Mouse (Mus musculus): Measurements from ENCODE around the gene Wbp4. TPM values are rescaled to one million over a fixed set of nuclear protein-coding genes. Genes with fewer than 3 reads are reported as not detected.
"Not testable (repeated sequence)": the region's sequence is repeated elsewhere in the genome, so short reads cannot be mapped to it uniquely, and the experiment has no call there.

Wbp4 gene
- polyA plus RNA-seq (2015; fragmentation: Nextera tagmentation; extraction: Ambion mirVana) = 40.1 and 43.1 TPM in 2 replicates

DNA sequence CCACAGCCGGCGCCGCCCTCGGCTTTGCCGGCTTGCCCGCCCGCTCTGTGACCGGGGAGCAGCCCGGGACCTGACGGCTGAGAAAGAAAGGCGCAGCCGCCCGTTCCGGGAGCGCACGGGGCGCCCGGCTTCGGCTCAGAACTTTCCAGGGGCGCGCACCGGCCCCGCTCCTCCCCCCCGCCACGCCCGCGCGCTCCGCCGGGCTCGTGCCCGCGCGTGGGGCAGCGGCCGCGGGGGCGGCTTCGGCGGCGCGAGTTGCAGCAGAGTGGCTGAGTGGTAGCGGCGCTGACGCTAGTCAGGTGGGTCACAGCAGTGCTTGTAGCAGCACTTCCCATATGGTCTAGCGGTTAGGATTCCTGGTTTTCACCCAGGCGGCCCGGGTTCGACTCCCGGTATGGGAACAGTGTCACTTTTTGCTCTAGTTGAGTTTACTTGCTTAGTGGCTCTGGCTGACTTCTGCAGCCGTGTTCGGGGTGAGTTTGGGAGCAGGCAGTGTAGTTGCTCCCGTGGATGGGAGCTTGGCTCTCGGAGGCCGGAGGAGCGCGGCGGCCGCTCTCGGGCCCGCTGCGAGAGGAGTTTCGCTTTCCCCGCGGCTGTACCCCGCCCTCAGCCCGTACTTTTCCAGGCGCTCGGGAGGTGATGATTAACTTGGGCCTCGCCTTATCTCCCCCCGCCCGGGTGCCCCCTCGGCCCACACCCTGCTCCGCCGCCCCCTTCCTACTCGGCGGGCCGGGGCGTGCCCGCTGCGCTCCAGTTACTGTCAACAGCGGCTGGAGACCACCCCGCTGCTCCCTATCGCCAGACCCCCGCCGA is at the start of gene Wbp4:
Gene Wbp4, minus strand, starts transcription at position 182 of the 813 bp plus-strand sequence.
- peak within 1 kb of the TSS; percentile 67 for H3K4me2 ChIP-seq
- peaks cover 6% of the 10 kb centered on the region for H3K36me3 ChIP-seq

DNA sequence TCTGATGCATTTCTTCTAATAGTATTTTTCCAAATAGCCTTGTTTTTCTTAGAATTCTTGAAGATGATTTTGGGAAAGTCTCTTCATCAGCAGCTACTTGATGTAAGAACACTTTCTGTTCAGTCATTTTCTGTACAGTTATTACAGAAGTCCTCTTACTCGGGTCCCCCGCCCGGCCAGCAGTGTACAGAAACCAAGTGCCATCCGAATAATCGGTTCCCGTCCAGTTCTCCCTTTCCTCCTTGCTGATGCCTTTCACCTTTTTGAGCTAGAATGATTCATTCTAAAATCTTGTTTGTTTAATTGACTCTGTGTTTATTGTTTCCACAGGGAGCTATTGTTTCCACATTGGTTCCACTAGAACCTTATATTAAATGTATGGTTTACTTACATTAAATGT is 49.4 kb upstream of the Wbp4 start:
- WGBS = 88% methylated on average over 6 of the region's 6 CpGs
- Histone ChIP-seq H3K4me2 (no peak overlapping the region), H3K4me1 (replicated peaks) (no peaks in the 10 kb centered on the region), H3K27me3 (no peaks in the 10 kb centered on the region), H3K36me3 (no peaks in the 10 kb centered on the region), H3K9me3 (no peaks in the 10 kb centered on the region), H3K9ac (no peak overlapping the region), H3K4me3 (no peak overlapping the region), H3K27ac (replicated peaks) (no peak overlapping the region)
- ATAC-seq (ENCODE audit: low FRiP score, low read depth) = no peak

More for the DNA sequence above, at the start of gene Wbp4:
- H3K9ac ChIP-seq = peak within 1 kb of the TSS; percentile 97
- H3K27me3 ChIP-seq = no peaks in the 10 kb centered on the region
- peak within 1 kb of the TSS; percentile 83 for H3K4me3 ChIP-seq
- H3K27ac ChIP-seq (replicated peaks) = peak within 1 kb of the TSS; percentile 99
- WGBS = 0% methylated on average over 65 of the region's 86 CpGs
- H3K9me3 ChIP-seq = no peaks in the 10 kb centered on the region
- peak; percentile 95 for ATAC-seq (ENCODE audit: low FRiP score, low read depth)
- peaks cover 32% of the 10 kb centered on the region for H3K4me1 ChIP-seq (replicated peaks)

DNA sequence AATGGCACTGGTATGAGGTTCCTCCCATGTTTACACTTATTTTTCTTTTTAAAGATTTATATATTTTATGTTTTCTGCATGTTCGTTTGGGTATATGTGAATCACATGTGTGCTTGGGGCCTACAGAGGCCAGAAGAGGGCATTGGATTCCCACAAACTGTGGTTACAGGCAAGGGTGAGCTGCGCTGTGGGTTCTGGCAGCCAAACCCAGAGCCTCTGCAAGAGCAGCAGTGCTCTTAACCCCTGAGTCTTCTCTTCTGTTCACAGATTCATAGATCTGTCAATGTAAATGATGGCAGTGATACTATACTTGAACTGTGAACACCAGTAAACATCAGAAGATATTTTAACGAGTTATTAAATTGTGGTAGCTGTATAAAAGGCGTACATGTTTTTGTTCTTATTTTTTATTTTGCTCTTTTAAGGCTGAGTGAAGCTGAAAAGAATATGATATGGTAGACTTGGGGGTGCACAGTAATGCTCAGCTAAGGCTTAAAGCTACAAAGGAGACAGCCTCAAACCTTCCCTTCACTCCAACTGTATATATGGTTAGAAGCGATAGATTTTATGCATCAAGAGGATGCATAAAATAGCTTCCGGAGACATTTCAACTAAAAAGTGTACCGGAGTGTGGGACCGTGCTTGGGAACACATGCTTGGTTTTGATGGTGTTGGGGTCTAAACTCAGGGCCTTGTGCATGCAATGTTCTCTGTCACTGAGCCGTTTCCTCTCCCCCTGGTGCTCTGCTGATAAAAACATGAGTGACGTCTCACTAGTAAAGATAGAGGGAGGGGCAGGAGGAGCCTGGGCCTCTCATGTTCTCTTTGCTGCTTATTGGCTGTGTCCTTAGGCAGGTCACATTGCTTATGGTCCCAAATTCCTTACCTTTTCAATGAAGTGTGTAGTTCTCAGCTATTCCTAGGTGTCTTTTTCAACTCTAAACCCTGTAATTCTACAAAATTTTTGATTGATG is 48.5 kb upstream of the Wbp4 start:
- no peak overlapping the region for H3K4me3 ChIP-seq
- no peaks in the 10 kb centered on the region for H3K27me3 ChIP-seq
- no peak for ATAC-seq (ENCODE audit: low FRiP score, low read depth)
- no peak overlapping the region for H3K4me2 ChIP-seq
- H3K9me3 ChIP-seq = no peaks in the 10 kb centered on the region
- H3K9ac ChIP-seq = no peak overlapping the region
- H3K4me1 ChIP-seq (replicated peaks) = no peaks in the 10 kb centered on the region
- no peak overlapping the region for H3K27ac ChIP-seq (replicated peaks)
- no peaks in the 10 kb centered on the region for H3K36me3 ChIP-seq
- WGBS = 87% methylated on average over 10 of the region's 10 CpGs

DNA sequence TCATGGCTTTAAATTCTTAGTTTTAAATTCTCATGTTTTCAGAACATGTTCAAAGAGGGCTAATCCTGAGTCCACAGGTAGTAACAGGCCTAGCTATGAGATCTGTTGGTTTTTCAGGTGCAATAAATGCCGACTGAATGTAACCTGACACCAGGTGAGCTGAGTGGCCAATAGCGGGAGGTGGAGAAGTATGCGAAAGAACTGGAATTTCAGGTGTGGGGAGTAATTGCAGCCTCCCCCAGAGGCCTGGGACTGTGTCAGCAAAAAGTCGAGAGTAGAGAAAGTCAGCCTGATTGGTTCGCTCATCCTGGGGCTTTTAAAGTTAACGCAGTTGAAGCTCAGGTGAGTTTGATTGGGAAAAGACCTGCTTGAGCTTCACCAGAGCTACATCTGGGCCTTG is 46.4 kb upstream of the Wbp4 start:
- H3K9me3 ChIP-seq = no peaks in the 10 kb centered on the region
- WGBS = 69% methylated on average over 6 of the region's 6 CpGs
- no peak for ATAC-seq (ENCODE audit: low FRiP score, low read depth)

DNA sequence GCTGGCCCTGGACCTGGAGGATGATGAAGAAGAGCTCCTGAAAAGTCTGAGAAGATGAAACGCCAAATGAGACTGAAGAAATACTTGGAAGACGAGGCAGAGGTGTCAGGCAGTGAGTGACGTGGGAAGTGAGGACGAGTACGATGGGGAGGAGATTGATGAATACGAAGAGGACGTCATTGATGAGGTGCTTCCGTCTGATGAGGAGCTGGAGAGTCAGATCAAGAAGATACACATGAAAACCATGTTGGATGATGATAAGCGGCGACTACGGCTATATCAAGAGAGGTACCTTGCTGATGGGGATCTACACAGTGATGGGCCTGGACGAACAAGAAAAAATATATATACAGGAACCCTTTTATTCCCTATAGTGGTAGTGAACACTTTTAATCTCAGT is 44.8 kb upstream of the Wbp4 start:
- H3K4me2 ChIP-seq; H3K4me3 ChIP-seq; ATAC-seq (ENCODE audit: low FRiP score, low read depth); H3K9me3 ChIP-seq; H3K9ac ChIP-seq; H3K36me3 ChIP-seq; H3K27me3 ChIP-seq; H3K4me1 ChIP-seq (replicated peaks); H3K27ac ChIP-seq (replicated peaks): not testable (repeated sequence)
- WGBS = 93% methylated on average over 12 of the region's 12 CpGs

More for the DNA sequence above, 46.4 kb upstream of the Wbp4 start:
- no peak overlapping the region for H3K4me2 ChIP-seq
- H3K27me3 ChIP-seq = no peaks in the 10 kb centered on the region
- no peak overlapping the region for H3K4me3 ChIP-seq
- no peaks in the 10 kb centered on the region for H3K36me3 ChIP-seq
- no peaks in the 10 kb centered on the region for H3K4me1 ChIP-seq (replicated peaks)
- no peak overlapping the region for H3K27ac ChIP-seq (replicated peaks)
- H3K9ac ChIP-seq = no peak overlapping the region

DNA sequence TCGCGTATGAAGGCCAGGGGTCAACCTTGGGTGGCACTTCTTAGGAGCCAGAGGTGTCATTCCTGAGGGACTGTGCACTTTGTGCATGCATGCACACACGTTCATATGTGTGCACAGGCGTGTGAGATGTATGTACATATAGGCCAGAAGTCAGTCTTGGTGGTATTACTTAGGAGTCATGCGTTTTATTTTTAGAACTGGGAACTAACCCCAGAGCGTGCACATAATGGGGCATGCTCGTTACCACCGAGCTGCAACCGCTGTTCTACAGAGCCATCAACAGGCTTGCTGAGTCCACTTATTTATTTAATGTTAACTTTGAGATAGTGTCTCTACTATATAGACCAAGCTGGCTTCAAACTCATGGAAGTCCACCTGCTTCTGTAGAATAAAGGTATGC is 41.1 kb upstream of the Wbp4 start:
- WGBS = 94% methylated on average over 9 of the region's 9 CpGs

DNA sequence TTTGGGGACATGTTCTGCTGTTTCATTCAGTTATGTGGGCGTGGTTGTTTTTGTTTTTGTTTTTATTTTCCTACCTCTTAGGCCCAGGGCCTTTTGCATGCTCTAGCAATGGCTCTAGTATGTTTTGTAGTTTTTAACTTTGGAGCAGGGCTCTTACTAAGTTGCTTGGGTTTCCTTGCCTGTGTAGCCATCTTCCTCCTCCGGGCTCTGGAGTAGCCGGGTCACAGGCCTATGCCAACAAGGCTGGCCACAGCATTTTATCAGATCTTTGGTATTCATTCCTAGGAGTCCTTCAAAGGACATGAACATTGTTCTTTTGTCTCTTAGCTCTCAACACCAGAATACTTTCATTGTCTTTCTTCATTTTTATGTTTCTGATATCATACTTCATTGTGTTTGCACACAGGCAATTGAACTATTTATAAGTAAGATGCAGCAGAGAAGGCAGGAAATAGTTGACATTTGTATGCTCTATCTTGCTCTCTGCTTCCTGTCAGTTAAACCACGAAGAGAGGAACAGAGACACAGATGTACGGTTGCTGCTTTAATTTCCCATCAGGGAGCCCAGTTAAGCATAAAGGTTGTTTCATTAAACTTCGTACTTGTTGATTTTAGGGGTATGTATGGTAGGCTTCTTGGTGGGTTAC is 40.3 kb upstream of the Wbp4 start:
- Histone ChIP-seq H3K27ac (replicated peaks) (no peak overlapping the region), H3K9me3 (no peaks in the 10 kb centered on the region), H3K27me3 (no peaks in the 10 kb centered on the region), H3K4me3 (no peak overlapping the region), H3K36me3 (no peaks in the 10 kb centered on the region), H3K9ac (no peak overlapping the region), H3K4me1 (replicated peaks) (no peaks in the 10 kb centered on the region), H3K4me2 (no peak overlapping the region)
- 75% methylated on average over 6 of the region's 6 CpGs for WGBS
- ATAC-seq (ENCODE audit: low FRiP score, low read depth) = no peak

More for the DNA sequence above, 41.1 kb upstream of the Wbp4 start:
- Histone ChIP-seq H3K27ac (replicated peaks) (no peak overlapping the region), H3K9me3 (no peaks in the 10 kb centered on the region), H3K4me1 (replicated peaks) (no peaks in the 10 kb centered on the region), H3K27me3 (no peaks in the 10 kb centered on the region), H3K4me2 (no peak overlapping the region), H3K36me3 (no peaks in the 10 kb centered on the region), H3K9ac (no peak overlapping the region), H3K4me3 (no peak overlapping the region)
- no peak for ATAC-seq (ENCODE audit: low FRiP score, low read depth)

DNA sequence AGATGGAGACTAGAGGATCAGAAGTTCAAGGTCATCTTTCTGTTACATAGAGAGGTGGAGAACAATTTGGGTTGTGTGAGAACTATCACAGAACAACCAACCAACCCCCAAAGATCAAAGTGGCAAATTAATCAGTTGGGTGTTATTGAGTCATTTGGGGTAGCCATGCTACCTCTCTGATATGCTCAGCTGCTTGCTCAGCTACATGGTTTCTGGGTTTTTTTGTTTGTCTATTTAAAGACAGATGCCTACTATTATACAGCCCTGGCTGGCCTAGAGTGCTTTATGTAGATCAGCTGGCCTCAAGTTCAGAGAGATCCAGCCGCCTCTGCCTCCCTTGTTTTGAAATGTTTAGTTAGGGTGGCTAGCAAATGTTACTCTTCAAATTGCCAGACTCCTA is 39.7 kb upstream of the Wbp4 start:
- Histone ChIP-seq H3K9ac (no peak overlapping the region), H3K27me3 (no peaks in the 10 kb centered on the region), H3K36me3 (no peaks in the 10 kb centered on the region), H3K9me3 (no peaks in the 10 kb centered on the region), H3K4me1 (replicated peaks) (no peaks in the 10 kb centered on the region), H3K4me3 (no peak overlapping the region), H3K27ac (replicated peaks) (no peak overlapping the region), H3K4me2 (no peak overlapping the region)
- 81% methylated on average over 1 of the region's 1 CpGs for WGBS
- ATAC-seq (ENCODE audit: low FRiP score, low read depth) = no peak

DNA sequence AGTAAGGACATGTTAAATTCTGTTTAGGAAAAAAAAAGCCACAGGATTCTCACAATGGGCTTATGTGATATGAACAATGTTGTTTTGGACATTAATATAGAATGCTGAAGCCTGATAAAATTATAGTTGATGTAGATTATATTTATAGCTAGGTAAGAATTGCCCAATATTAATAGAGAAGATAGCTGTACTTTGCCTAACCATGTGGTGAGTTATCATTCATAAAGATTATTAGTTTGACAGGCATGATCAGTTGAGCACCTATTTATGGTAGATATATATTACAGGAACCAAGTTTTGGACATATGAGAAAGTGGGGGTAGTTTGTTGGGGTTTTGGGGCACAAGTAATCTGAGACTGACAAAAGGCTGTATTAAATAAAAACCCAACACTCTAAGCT is 39.3 kb upstream of the Wbp4 start:
- Histone ChIP-seq H3K9ac (no peak overlapping the region), H3K36me3 (no peaks in the 10 kb centered on the region), H3K9me3 (no peaks in the 10 kb centered on the region), H3K4me1 (replicated peaks) (no peaks in the 10 kb centered on the region), H3K4me2 (no peak overlapping the region), H3K27me3 (no peaks in the 10 kb centered on the region), H3K27ac (replicated peaks) (no peak overlapping the region), H3K4me3 (no peak overlapping the region)
- ATAC-seq (ENCODE audit: low FRiP score, low read depth) = no peak

DNA sequence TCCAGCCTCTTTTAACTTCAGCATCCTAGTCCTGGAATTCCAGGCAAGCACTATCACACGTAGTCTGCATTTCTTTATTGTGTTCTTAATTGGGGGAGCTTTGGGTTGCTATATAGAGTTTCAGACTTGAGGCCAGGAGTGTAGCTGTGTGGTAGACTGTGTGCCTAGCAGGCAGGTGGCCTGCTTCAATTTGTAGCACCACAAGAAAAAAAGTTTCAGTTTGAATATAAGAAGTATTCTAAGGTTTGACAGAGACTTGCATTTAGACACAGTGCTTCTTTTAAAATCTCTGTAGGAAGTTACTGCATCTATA is 38.3 kb upstream of the Wbp4 start:
- no peak overlapping the region for H3K9ac ChIP-seq
- H3K4me1 ChIP-seq (replicated peaks) = no peaks in the 10 kb centered on the region
- no peak overlapping the region for H3K4me2 ChIP-seq
- H3K9me3 ChIP-seq = no peaks in the 10 kb centered on the region
- no peaks in the 10 kb centered on the region for H3K27me3 ChIP-seq
- no peak overlapping the region for H3K27ac ChIP-seq (replicated peaks)
- no peak overlapping the region for H3K4me3 ChIP-seq
- 69% methylated on average over 1 of the region's 1 CpGs for WGBS
- no peak for ATAC-seq (ENCODE audit: low FRiP score, low read depth)
- no peaks in the 10 kb centered on the region for H3K36me3 ChIP-seq

DNA sequence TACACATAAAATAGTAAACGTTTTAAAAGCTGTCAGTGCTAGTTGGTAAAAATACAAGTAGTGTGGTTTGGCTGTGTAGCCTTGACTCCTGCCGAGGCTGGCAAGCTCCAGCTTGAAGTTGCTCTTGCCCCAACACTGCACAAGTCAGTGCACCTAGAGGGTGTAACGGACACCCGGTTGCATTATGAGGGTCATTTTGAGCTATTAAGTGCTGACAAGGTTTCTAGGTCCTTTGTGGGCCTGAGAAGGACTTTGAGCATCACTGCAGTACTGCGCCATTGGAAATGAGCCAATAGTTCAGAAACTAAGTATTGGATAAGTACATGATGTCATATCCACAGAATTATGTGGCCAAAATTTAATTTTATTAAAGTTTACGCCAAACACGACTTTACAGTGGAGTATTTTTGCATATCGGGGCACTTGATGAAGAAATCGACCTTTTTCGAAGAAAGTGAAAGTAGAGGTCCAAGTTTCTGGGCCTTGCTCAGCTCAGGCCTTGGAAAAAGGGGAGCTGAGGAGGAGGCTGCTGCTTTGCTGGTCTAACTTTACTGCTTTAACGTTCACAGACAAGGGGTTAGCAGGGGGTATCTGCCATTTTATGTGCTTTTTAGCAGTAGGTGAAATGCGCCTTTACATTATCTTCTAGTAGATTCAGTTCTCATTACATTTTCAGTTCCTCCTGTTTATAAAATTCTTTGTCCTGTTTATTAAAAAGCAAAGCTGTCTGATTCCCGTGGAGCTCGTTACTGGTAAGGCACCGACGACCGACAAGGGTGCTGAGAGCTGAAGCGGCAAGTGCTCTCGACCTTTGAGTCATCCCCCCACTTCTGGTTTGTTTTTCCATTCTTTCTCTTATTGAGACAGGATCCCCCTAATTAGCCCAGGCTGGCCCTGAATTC is 37.7 kb upstream of the Wbp4 start:
- no peak overlapping the region for H3K9ac ChIP-seq
- no peak for ATAC-seq (ENCODE audit: low FRiP score, low read depth)
- no peaks in the 10 kb centered on the region for H3K4me1 ChIP-seq (replicated peaks)
- 76% methylated on average over 19 of the region's 19 CpGs for WGBS
- no peaks in the 10 kb centered on the region for H3K36me3 ChIP-seq
- H3K4me2 ChIP-seq = no peak overlapping the region
- no peaks in the 10 kb centered on the region for H3K27me3 ChIP-seq
- H3K4me3 ChIP-seq = no peak overlapping the region
- H3K27ac ChIP-seq (replicated peaks) = no peak overlapping the region
- no peaks in the 10 kb centered on the region for H3K9me3 ChIP-seq

All from hindbrain, embryonic 15.5 days (tissue).